Mouse (Mus musculus) retina, postnatal 1 day (tissue): Measurements from ENCODE around the gene Gm20388.

Experiments
- DNase-seq: peaks from one replicate; pipeline ENCODE4 v3.0.0-alpha.2; 2012

The Gm20388 gene

DNA sequence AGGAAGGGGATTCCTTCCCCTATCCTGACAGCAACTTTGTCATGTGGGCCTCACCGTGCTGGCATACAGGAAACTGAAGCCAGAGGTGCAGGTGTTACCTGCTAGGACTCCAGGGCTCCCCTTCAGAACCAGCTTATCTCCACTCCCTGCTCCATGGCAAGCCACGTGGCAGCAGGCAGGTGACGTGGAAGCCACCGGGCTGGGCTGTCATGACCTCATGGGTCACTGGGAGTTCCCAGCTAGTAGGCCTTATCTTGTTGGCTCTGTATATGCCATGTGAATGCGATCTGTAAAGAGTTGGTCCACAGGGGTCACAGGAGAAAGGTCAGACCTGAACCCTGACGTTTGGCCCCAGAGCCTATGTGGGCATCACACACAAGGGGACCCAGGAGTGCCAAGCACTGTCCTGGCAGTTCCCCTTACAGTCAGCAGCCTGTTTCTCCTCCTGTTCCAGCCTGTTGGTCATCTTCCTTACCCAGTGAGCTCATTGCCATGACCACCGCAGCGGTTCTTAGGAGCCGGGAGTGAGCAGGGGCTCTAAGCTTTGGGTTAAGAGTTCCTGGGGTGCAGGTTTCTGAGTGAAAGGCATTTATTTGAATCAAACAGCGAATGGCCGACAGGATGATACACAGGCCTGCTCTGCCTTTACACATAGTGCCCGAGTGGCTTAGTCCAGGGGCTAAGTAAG is 2419.9 kb downstream of the Gm20388 start:
- DNase-seq = no peak

DNA sequence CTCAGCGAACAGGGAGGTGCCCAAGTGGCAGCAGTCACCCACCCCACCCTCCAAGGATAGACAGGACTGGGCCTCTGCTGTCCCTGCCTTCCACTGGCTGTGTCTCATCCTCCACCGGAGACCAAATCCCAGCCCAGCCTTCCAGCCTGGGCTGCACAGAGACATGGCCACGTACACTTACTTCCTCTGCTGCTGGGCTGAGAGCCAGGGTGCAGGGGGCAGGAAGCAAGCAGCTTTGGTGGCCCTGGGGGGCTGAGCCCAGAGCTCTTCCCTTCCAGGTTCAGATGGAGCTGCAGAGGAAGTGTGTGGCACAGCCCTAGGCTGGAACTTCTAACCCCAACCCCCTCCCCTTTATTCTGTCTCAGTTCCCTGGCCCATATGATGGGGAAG is 2420.5 kb downstream of the Gm20388 start:
- no peak for DNase-seq

DNA sequence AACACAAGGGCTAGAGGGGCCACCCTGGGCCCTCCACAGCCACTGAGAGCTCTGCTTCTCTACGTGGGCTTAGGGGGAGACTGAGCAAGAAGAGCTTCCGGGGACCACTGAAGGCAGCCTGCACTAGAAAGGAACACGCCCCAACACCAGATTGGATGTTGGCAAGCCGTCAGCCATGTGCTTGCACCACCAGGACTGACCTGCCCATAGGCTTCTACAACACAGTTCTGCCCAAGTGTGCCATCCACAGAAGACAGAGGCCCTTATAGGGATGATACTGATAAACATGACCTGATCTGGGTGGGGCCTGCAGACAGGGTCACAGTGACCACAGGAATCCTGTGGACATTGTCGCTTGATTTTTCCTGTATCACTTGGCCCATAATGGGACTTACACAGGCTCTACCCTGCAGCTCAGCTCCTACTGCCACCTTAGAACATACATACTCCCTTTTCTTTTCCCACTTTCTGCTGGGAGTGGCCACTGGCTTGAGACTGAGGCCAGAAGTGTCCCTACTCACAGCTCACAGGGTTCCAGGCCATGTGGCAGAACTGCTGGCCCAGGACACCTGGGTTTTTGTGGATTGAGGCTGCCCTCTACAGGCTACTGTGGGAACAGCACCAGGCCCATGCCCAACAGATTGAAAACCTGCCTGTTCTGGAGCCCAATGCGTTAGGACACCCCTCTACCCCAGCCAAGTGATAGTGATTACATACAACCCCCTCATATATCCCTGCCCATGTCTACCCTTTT is 2422.3 kb downstream of the Gm20388 start:
- DNase-seq = peak; percentile 80

DNA sequence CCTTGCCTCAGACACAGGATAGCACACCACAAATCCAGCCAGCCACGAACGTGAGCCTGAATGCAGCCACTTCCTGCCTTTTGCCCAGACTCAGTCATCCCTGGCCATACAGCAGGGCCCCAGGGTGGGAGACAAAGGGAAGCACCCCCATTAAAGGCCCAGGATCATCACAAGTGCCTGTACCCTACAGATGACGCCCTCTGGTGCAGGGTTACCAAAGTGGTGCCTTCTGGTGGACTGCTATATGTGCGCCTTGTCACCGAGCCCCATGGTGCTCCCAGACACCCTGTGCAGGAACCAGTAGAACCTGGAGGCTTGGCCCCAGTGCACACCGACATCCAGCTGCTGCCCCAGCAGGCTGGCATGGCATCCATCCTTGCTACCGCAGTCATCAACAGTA is 2422.9 kb downstream of the Gm20388 start:
- DNase-seq = no peak

DNA sequence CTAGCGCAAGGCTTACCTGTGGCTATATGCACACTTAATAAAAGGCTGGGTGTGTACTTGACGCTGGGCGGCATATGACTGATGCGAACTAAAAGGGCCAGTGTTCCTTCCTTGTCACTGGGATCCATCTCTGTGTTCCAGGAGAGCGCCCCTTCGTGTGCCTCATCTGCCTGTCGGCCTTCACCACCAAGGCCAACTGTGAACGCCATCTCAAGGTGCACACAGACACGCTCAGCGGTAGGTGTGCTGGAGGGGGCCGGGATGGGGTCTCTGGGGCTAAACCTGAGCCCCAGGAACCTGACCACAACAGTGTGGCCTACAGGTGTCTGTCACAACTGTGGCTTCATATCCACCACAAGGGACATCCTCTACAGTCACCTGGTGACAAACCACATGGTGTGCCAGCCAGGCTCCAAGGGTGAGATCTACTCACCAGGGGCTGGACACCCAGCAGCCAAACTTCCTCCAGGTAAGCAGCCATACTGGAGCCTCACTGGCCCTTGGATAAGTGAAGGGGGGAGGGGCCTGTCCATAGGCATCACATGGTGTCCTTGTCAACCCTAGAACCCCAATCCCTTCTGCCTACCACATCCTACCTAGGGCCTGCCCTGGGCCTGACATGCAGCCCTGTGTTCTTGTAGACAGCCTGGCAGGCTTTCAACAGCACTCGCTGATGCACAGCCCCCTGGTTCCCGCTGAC is 2424.3 kb downstream of the Gm20388 start:
- no peak for DNase-seq

DNA sequence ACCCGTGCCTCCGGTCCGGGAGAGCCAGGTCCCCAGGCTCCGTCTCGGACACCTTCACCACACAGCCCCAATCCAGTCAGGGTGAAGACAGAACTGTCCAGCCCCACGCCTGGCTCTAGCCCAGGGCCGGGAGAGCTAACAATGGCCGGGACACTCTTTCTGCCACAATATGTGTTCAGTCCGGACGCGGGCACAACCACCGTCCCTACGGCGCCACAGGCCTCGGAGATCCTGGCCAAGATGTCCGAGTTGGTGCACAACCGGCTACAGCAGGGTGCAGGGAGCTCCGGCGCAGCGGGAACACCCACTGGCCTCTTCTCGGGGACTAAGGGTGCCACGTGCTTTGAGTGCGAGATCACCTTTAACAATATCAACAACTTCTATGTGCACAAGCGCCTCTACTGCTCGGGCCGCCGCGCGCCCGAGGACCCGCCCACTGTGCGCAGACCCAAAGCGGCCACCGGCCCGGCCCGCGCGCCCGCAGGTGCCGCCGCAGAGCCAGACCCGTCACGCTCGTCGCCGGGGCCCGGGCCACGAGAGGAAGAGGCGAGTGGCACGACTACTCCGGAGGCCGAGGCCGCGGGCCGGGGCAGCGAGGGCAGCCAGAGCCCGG is 2425.1 kb downstream of the Gm20388 start:
- no peak for DNase-seq

DNA sequence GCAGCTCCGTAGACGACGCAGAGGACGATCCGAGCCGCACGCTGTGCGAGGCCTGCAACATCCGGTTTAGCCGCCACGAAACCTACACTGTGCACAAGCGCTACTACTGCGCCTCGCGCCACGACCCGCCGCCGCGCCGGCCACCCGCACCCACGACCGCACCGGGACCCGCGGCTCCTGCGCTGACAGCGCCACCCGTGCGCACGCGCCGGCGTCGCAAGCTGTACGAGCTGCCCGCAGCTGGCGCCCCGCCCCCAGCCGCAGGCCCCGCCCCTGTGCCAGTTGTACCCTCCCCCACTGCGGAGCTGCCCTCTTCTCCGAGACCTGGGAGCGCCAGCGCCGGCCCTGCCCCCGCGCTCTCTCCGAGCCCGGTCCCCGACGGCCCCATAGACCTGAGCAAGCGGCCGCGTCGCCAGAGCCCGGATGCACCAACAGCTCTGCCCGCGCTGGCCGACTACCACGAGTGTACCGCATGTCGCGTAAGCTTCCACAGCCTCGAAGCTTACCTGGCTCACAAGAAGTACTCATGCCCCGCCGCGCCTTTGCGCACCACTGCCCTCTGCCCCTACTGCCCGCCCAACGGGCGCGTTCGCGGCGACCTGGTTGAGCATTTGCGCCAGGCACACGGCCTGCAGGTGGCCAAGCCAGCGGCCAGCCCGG is 2425.7 kb downstream of the Gm20388 start:
- peak; percentile 86 for DNase-seq

DNA sequence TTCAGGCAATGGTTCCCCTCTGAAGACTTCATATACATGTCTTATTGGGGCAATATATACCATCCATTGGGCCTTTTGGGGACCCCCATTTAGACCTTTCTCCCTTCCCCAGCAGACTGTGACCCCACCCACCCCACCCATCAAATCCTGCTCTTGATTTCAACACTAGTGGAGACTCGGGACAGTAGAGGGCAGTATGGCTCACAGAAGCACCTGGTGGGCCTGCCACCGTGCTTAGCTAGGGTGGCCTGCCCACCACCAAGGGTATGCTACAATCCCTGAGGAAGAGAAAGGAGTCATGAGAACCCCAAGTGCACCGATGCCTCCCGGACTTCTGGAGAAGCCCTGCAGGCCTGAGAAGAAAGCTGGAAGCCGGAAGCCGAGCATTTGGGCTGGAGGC is 2428.2 kb downstream of the Gm20388 start:
- no peak for DNase-seq

DNA sequence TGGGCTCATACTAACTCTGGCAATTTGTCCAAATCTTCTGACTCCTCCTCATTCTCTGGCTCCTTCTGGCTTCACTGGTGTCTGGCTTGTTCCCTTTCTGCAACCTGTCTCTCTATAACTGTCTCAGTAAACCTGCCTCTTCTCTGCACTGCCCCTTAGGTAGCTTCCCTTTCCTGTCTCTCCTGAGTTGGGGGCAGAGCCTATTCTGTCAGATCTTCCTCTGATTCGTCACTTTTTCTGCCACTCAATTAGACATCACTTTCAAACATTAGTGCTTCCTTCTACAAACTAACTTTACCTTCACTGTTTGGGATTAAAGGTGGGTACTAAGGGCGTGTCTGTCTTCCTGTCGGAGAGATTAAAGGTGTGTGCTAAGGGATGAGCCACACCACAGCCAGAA is 2430.1 kb downstream of the Gm20388 start:
- no peak for DNase-seq

DNA sequence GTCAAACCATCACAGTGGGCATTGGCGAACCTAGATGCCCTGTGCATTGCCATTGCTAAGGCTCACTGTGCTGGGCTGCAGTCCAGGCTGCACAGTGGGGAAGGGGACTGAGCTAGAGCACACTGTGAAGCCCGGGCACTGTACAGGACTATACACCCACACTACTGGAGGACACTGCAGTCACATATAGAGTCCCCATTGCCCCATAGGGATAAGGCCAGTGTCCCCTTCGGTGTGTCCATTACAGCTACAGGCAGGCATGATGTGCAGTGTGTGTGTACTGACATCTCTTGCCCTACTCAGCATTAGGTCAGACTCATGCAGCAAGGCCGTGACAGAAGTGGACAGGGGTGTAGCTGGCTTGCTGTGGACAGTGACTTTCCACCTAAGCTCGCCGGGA is 2431.1 kb downstream of the Gm20388 start:
- DNase-seq = no peak

DNA sequence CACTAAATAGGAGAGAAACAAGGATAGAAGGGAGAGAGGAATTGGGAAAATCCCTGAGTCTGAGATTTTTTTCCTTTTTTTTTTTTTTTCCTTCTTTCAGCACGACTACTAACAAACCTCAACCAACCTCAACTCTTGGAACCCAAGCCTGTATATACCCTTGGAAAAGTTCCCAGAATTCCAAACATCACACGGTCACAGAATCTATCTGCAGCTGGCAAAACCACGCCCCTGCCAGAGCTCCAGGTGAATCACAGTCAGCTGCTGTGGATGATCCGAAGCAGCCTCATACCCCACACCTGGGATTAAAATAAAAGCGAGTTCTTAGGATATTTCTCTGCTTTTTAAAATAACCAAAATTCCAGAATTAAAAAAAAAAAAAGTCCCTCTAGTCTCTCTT is 2431.7 kb downstream of the Gm20388 start:
- no peak for DNase-seq

DNA sequence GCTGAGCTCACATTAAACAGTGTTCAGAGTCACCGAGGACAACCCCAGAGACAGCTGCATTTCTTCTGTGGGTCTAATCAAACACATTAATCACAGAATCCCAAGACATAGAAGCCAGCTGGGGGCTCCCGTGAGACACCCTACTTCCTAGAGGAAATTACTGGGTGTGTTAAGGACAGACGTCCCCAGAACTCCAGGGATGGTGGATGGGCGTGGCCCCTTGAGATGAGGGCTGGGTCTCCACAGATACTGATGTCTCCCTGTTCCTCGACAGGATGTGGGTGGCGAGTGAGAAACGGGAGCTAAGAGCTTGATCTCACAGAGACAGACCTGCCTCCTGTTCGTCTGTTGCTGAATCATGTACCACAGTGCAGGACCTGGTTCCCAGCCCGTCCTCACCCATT is 2432.2 kb downstream of the Gm20388 start:
- no peak for DNase-seq

DNA sequence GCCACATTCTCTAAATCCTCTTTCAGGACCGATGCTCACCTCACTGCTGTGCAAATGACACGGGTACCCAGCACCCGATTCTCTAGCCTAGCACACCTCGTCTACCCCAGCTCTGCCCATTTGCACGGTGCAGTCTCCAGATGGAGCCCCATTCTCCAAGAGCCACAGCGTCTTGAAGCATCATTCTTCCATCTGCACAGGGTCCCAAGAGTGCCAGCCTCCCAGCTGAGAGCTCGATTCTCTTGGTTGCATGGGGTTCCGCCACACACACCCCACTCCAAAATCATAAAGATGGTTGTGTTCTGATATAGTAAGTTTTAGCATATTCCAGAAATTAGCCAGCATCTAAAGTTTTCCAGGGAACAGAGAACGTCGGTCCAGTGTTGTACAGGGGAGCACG is 2432.7 kb downstream of the Gm20388 start:
- DNase-seq = no peak

DNA sequence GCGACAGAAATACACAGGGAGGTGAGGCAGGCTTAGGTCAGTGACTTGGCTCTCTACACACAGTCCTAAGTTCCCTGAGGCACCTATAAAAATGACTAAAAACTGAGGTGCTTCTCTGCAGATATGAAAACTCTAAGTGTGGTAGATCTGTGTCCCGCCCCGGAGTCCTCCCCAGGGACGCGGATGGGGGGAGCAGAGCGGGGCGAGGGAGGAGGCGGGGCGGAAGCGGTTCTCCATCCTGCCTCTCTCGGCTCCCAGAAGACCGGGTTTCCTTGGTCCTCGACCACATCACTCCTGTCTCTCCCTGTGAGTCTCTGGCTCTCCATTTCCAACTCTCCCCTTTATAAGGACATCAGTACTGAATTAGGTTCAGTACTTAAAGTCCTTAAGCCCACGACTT is 2433.1 kb downstream of the Gm20388 start:
- DNase-seq = no peak

DNA sequence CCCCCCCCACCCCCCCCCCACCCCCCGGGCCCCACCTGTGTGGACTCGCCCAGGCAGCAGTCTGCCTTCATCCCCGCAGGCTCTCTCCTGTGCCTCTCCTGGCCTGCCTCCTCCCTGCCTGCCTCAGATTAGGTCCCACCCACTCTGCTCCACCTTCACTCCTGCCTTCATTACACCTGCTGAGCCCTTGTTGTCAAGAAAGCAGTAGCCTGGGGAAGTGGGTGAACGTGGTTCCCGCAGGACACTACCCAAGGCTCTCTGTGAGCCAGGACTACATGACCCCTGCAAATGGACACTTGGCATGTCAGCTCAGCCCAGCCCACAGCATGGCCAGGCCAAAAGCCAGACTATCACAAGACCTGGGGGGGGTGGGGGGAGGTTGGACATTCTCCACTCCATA is 2433.6 kb downstream of the Gm20388 start:
- DNase-seq = no peak

DNA sequence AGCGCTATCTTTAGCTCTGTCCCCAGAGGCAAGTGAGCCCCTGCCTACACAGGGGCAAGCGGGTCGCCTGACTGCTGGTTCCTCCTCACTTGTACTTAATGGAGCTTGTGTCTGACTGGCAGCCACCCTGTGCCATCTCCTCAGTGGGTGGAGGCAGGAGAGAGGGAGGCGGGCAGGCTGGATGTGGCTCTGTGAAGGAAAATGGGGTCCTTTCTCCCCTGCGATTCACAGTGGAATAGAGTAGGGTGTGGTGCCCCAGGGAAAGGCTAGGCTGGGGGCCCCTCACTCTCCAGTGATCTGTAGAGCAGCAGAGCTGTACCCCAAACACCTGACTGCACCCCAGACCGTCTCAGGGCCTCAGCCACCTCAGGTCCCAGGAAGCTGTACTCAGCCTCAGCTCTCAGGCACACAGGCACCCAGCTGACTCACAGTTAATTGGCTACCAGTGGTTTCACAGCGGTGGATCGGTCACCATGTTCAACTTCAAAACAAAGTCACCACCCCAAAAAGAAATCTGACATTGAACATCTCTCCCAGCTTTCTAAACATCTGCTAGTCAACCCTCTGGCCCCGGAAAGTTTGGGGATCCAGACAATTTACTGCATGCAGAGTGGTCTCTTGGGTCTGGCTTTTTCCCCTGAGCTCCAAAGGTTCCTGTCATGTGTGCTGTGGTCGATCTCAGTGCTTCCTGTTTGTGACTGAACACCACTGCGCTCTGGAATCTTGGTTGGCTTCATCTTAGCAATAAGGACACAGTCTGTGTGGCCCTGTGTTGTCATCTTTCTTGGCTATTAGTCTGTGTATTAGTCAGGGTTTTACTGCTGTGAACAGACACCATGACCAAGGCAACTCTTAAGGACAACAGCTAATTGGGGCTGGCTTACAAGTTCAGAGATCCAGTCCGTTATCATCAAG is 2434.8 kb downstream of the Gm20388 start:
- no peak for DNase-seq

DNA sequence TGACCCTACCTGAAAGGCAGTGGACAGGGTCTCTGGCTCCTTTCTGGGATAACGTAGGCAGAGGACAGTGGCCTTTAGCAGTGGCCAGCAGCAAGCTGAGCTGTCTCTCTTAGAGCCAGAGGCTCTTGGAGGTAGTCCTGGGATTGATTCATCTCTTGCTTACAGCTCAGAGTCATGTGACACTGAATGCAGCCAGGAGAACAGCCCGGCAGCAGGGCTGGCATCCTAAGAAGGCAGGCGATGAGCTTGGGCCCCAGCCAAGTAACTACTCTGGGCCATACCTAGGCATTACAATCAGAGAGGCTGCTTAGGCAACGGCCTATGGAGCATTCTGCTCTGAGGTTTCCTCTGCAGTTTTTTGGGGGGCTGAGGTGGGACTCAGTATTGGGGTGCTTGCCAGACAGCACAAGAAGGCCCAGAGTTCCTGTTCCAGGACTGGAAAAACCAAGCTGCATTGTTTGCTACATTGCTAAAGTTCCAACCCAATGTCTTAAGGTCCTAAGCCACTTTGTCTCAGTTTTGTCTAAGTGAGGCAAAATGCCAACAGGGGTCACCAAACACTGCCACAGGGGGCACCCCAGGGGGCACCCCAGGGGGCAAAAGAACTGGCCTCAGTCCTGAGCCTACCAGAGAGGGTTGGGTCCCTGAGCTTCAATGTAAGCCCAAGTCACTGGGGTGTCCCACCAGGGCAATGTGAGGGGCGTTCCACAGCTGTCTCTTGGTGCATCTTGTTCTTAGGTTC is 2437.3 kb downstream of the Gm20388 start:
- no peak for DNase-seq

DNA sequence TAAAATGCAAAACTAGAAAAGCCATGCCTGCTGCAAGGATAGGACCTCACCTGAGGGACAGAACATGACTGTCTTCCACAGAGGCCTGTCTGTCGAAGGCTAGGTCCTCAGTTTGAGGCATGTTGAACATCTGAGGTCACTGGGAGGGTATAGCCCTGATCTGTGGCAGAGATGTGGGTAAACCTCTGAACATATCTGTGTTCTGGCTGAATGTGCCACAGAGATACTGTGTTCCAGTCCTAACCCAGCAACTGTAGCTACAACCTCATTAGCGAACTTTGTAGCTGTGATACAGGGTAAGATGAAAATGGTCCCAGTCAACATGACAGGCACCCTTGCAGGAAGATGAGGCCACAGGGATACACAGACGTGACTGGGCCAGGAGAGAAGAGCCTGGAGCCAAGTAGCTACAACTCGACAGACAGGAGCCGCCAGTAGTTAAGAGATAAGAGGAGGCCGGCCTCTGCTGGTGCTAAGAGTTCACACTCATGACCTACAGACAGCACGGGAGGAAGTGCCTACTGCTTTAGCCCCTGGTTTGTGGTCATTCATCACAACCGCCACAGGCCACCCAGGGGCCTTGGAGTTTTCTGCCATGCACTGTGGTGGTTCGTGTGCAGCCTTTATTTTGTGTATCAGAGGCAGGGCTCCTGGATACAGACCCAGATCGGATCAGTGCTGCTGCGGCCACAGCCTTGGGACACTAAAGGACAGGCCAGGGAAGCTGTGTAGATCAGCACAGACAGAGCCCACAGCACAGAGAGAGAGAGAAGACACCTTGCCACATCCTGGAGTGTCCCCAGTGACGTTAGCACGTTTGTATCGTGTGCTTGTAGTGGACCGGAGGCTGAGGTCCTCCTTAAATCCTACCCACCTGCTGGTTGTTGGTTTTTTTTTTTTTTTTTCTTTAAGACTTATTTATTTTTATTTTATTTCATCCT is 2439.0 kb downstream of the Gm20388 start:
- no peak for DNase-seq

DNA sequence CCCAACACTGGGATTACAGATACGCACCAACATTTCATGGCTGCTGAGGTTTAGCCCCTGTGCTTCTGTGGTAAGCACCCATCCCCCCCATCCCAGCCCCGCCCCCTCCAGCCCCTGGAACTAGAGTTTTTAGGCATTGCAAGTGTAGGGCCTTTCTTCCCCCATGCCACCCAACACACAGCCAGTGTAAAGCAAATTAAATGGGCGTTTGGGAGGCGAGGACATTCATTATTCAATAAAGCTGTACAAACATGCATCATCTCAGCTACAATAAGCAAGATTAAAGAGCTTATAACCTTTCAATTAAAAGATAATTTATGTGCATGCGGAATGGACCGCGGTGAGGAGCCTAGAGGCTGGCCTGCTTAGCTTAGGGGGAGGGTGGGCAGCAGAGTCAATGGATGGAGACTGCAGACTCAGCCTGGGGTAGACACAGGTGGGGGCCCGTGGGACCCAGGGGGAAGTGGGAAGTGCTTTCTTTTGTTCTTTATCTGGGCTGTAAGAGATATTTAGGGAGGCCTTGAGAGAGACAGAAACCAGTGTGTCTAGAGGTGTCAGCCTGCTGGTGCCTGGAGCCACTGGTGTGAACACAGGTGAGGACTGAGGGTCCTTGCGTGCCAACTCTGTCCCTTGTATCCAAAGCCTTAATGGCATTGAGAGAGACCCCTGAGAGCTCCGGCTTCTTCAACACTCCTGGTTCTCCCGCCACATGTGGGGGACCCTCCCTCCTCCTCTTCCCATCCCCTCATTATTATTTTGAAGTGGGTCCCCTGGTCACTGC is 2439.9 kb downstream of the Gm20388 start:
- DNase-seq = no peak
